Mouse (Mus musculus): ENCODE measurements at regions not wholly inside any gene's neighbourhood (a gene's known extent, or its start where the extent isn't known, plus 50 kb on each side); places are given as distances from the start of the nearest gene placed in this dataset.
A peak's percentile ranks its signal among the peaks of the same experiment; 100 is the strongest.

DNA sequence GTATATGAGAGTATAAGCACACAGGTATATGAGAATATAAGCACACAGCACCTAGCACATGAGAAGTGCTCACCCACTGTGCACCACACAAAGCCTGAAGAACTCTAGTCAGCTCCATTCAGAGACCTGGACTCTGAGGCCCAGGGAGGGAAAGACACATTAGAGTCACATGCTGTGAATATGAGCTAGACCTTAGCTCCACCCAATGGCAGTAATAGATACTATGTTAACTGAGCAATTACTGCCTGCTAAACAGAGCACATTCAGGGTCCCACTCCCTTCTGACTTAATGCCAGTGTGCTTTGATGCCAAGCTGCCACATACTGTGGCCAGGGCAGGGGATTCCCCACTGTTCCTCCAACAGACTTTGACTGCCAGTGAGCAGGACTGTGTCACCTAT is 89.2 kb downstream of the Gm26897 start:
- no peak overlapping the region for H3K9ac ChIP-seq (replicated peaks; ENCODE audit: low read length, poor library complexity, severe bottlenecking)
- H3K9me3 ChIP-seq (ENCODE audit: low read length) = no peaks in the 10 kb centered on the region
- no peak overlapping the region for H3K27ac ChIP-seq (ENCODE audit: low read depth, low read length)
- H3K27me3 ChIP-seq (ENCODE audit: insufficient read depth, low read length) = no peaks in the 10 kb centered on the region
- no peak overlapping the region for H3K4me3 ChIP-seq (ENCODE audit: low read depth, low read length)
- DNase-seq (ENCODE audit: low spot score) (no peak), ATAC-seq (ENCODE audit: low FRiP score) (no peak)
- H3K36me3 ChIP-seq (ENCODE audit: insufficient read depth, low read length) = no peaks in the 10 kb centered on the region
- TF ChIP-seq CTCF (IDR thresholded peaks at IDR 0.05) = peak; percentile 28; the same call in 1 of the 2 replicates
- H3K4me1 ChIP-seq (ENCODE audit: insufficient read depth, low read length) = no peaks in the 10 kb centered on the region; the same call in 1 of the 2 replicates
- H3K4me2 ChIP-seq (ENCODE audit: low read depth, low read length, poor library complexity, severe bottlenecking) = no peak overlapping the region

DNA sequence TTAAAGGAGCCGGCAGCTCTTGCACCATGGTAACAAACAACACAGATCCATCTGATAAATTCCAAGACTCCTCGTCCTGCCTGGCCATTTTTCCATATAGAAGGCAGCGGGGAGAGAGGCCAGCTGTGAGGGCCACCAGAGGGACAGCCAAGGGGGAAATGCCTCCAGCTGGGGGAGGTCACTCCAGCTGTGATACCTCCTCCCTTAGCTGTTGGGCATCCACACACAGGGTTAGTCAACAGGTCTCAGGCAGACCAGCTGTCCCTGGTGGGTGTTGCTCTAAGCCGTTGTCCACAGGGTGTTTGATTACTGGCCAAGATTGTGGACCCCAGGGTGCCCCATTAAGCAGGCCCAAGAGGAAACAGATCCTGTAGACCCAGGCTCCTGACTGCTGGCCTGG is 89.7 kb downstream of the Gm26897 start:
- no peak for TF ChIP-seq CTCF (IDR thresholded peaks at IDR 0.05)
- no peak for DNase-seq (ENCODE audit: low spot score)
- 28% methylated on average over 4 of the region's 4 CpGs for WGBS
- no peak overlapping the region for H3K4me2 ChIP-seq (ENCODE audit: low read depth, low read length, poor library complexity, severe bottlenecking)
- H3K4me1 ChIP-seq (ENCODE audit: insufficient read depth, low read length) = no peaks in the 10 kb centered on the region; the same call in 1 of the 2 replicates
- H3K27me3 ChIP-seq (ENCODE audit: insufficient read depth, low read length) = no peaks in the 10 kb centered on the region
- H3K4me3 ChIP-seq (ENCODE audit: low read depth, low read length) = no peak overlapping the region
- H3K9me3 ChIP-seq (ENCODE audit: low read length) = no peaks in the 10 kb centered on the region
- ATAC-seq (ENCODE audit: low FRiP score) = no peak
- no peaks in the 10 kb centered on the region for H3K36me3 ChIP-seq (ENCODE audit: insufficient read depth, low read length)
- no peak overlapping the region for H3K9ac ChIP-seq (replicated peaks; ENCODE audit: low read length, poor library complexity, severe bottlenecking)
- no peak overlapping the region for H3K27ac ChIP-seq (ENCODE audit: low read depth, low read length)

DNA sequence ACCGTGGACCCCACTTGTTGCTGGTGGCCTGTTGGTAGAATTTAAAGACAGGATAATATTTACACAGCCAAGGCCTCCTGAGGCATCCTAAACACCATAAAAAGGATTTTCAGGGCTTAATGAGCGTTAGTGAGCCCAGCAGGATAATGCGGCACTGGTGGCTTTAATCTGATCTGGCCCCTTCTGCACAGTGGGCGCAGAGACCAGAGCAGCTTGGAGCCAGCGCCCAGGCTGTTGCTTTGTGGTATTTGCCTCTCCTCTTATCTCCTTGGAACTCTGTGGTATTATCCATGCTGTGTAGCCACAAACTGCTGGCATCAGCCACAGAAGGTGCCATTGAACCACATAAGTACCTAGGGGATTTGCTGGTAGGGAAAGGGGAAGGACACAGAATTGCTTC is 90.1 kb downstream of the Gm26897 start:
- WGBS = 30% methylated on average over 5 of the region's 5 CpGs
- H3K27me3 ChIP-seq (ENCODE audit: insufficient read depth, low read length) = no peaks in the 10 kb centered on the region
- ATAC-seq (ENCODE audit: low FRiP score) (no peak), DNase-seq (ENCODE audit: low spot score) (peak; percentile 31)
- no peak overlapping the region for H3K27ac ChIP-seq (ENCODE audit: low read depth, low read length)
- H3K36me3 ChIP-seq (ENCODE audit: insufficient read depth, low read length) = no peaks in the 10 kb centered on the region
- H3K9me3 ChIP-seq (ENCODE audit: low read length) = no peaks in the 10 kb centered on the region
- H3K9ac ChIP-seq (replicated peaks; ENCODE audit: low read length, poor library complexity, severe bottlenecking) = no peak overlapping the region
- no peak overlapping the region for H3K4me2 ChIP-seq (ENCODE audit: low read depth, low read length, poor library complexity, severe bottlenecking)
- no peak overlapping the region for H3K4me3 ChIP-seq (ENCODE audit: low read depth, low read length)
- no peaks in the 10 kb centered on the region; the same call in 1 of the 2 replicates for H3K4me1 ChIP-seq (ENCODE audit: insufficient read depth, low read length)
- TF ChIP-seq CTCF (IDR thresholded peaks at IDR 0.05) = no peak

DNA sequence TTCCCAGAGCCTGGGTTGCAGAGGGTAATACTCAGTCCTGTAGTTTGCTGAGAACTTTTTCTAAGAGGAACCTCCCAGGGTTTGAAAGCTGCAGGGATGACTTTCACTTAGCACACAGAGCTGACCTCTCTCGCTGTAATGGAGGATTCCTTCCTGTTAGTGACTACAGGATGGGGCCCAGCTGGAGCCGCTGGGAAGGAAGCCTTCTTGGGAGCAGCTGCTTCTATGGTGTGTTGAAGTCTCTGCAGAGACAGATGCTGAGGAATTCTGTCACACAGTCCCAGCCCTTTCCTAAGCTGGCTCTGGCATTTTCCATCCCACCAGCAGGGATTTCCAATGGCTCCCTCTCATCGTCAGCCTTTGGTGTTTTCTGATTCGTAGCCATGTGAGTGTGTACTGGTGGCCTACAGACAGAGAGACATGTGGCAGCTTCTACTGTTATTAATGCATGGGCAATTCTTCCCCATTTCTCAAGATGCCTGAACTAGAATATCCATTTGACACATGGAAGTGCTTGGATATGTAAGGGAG is 90.9 kb downstream of the Gm26897 start:
- no peaks in the 10 kb centered on the region; the same call in 1 of the 2 replicates for H3K4me1 ChIP-seq (ENCODE audit: insufficient read depth, low read length)
- H3K27me3 ChIP-seq (ENCODE audit: insufficient read depth, low read length) = no peaks in the 10 kb centered on the region
- DNase-seq (ENCODE audit: low spot score) (no peak), ATAC-seq (ENCODE audit: low FRiP score) (no peak)
- no peak for TF ChIP-seq CTCF (IDR thresholded peaks at IDR 0.05)
- H3K4me2 ChIP-seq (ENCODE audit: low read depth, low read length, poor library complexity, severe bottlenecking) = no peak overlapping the region
- WGBS = 64% methylated on average over 4 of the region's 4 CpGs
- H3K36me3 ChIP-seq (ENCODE audit: insufficient read depth, low read length) = no peaks in the 10 kb centered on the region
- H3K9me3 ChIP-seq (ENCODE audit: low read length) = no peaks in the 10 kb centered on the region
- no peak overlapping the region for H3K9ac ChIP-seq (replicated peaks; ENCODE audit: low read length, poor library complexity, severe bottlenecking)
- no peak overlapping the region for H3K4me3 ChIP-seq (ENCODE audit: low read depth, low read length)
- no peak overlapping the region for H3K27ac ChIP-seq (ENCODE audit: low read depth, low read length)

DNA sequence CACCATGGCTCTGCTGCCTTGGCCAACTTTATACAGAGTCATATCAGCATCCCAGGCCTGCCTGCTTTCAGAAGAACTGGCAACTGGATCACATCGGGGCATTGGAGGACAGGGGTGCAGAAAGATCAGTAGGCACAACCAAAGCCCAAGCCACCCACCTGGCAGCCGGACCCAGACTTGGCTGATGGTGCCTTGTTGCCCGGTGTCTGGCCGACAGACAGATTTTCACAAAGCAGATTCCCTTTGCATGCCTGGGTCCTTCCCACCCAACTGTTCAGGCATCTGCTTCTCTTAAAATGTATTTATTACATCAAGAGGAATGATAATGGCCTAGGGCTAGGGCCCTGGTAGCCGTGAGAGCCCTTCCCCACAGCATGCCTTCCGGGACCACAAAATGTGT is 96.2 kb downstream of the Gm26897 start:
- H3K27me3 ChIP-seq (ENCODE audit: insufficient read depth, low read length) = no peaks in the 10 kb centered on the region
- no peak for TF ChIP-seq CTCF (IDR thresholded peaks at IDR 0.05)
- H3K36me3 ChIP-seq (ENCODE audit: insufficient read depth, low read length) = no peaks in the 10 kb centered on the region
- H3K4me3 ChIP-seq (ENCODE audit: low read depth, low read length) = no peak overlapping the region
- H3K4me1 ChIP-seq (ENCODE audit: insufficient read depth, low read length) = no peaks in the 10 kb centered on the region
- no peaks in the 10 kb centered on the region for H3K9me3 ChIP-seq (ENCODE audit: low read length)
- DNase-seq (ENCODE audit: low spot score) (no peak), ATAC-seq (ENCODE audit: low FRiP score) (no peak)
- H3K27ac ChIP-seq (ENCODE audit: low read depth, low read length) = no peak overlapping the region
- 77% methylated on average over 6 of the region's 6 CpGs for WGBS
- no peak overlapping the region for H3K9ac ChIP-seq (replicated peaks; ENCODE audit: low read length, poor library complexity, severe bottlenecking)
- no peak overlapping the region for H3K4me2 ChIP-seq (ENCODE audit: low read depth, low read length, poor library complexity, severe bottlenecking)

DNA sequence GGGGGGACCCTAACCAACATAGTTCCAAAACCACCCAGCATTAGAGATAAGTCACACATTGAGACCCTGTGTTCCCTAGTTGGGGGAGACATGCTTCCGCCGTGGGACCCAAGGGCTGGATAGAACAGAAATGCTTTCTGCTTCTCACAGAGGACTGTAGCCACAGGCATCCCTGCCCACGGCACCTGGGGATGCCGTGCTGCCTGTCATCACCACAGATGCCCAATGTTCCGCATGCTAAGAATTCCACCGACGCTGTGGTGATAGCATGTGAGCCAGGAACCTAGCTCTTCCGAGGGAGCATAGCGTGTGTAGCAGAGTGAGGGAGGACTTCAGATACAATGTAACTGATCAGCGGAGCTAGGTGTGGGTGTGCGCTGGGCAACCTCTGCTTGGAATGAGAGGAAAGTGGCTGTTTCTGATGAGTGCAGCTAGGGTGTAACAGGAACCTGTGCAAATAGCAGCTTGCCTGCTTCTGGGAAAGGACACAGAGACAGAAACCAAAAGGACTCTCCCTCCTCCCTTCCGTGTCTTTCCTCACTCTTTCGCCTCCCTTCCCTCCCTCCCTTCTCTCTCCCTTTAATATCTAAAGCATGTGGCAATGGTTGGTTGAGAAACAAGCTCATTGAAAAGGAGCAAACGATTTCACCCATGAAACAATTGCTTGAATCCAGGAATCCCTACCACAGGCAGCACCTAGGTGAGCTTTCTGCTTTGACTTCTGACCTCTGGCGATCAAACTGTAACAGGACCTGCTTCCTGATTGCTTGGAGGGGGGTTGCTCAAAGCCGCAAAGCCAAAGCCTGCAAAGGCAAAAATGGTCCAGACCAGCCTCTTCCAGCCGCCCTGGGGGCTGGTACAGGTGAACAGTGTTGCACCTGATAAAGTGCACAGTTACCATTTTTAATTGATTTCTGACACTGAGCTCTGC is 102.3 kb downstream of the Gm26897 start:
- DNase-seq (ENCODE audit: low spot score) (no peak), ATAC-seq (ENCODE audit: low FRiP score) (no peak)
- Histone ChIP-seq H3K4me1 (ENCODE audit: insufficient read depth, low read length) (peaks cover 4% of the 10 kb centered on the region), H3K4me2 (ENCODE audit: low read depth, low read length, poor library complexity, severe bottlenecking) (0 out of 2 replicates have a peak overlapping the region, but pooled peaks have one; percentile 4), H3K4me3 (ENCODE audit: low read depth, low read length) (no peak overlapping the region), H3K27me3 (ENCODE audit: insufficient read depth, low read length) (no peaks in the 10 kb centered on the region), H3K27ac (ENCODE audit: low read depth, low read length) (peak overlapping the region; percentile 58), H3K9me3 (ENCODE audit: low read length) (no peaks in the 10 kb centered on the region), H3K9ac (replicated peaks; ENCODE audit: low read length, poor library complexity, severe bottlenecking) (no peak overlapping the region), H3K36me3 (ENCODE audit: insufficient read depth, low read length) (no peaks in the 10 kb centered on the region)
- no peak for TF ChIP-seq CTCF (IDR thresholded peaks at IDR 0.05)
- 32% methylated on average over 17 of the region's 17 CpGs for WGBS
